Mouse (Mus musculus) NIH3T3 (cell line): Measurements from ENCODE around the gene Pfn3.

Source experiments
- DNase-seq: peaks from one replicate; pipeline ENCODE4 v3.0.0-alpha.2; 2012; ENCODE audit warnings: low read depth

Gene Pfn3

GRCm38 (mm10) chr13:55398088-55398487, 16.9 kb downstream of the Pfn3 start, which contains the start of gene Slc34a1:
Slc34a1 (plus strand) TSS chr13:55398187.
- DNase-seq = no peak

GRCm38 (mm10) chr13:55392933-55393332, 22.1 kb downstream of the Pfn3 start:
- DNase-seq = peak; percentile 18

DNA sequence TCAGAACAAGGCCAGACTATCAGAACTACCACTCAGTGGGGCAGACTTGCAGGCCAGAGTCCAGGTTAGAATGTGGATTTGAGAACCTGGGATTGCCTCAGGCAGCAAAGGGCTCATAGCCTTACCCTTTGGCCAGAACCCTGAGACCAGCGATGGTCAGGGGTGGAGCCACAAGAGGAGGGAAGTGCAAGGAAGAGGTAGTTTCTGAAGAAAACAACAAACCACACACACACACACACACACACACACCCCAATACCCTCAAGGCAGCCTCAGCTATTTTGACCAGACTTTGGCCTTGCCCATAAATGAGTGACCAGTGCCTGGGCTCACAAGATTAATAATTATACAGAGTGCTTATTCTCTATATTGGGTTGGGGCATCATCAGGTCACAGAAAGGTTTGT, 23.4 kb downstream of the Pfn3 start:
- no peak for DNase-seq

GRCm38 (mm10) chr13:55390644-55391043, 24.4 kb downstream of the Pfn3 start:
- no peak for DNase-seq

GRCm38 (mm10) chr13:55381790-55382189, 33.2 kb downstream of the Pfn3 start:
- no peak for DNase-seq

GRCm38 (mm10) chr13:55378907-55379580, 36.0 kb downstream of the Pfn3 start:
- DNase-seq = no peak

- DNase-seq = no peak
Observed at GRCm38 (mm10) chr13:55375877-55376276, 39.2 kb downstream of the Pfn3 start.

- DNase-seq = no peak
Observed at GRCm38 (mm10) chr13:55374206-55374924, 40.7 kb downstream of the Pfn3 start.

DNA sequence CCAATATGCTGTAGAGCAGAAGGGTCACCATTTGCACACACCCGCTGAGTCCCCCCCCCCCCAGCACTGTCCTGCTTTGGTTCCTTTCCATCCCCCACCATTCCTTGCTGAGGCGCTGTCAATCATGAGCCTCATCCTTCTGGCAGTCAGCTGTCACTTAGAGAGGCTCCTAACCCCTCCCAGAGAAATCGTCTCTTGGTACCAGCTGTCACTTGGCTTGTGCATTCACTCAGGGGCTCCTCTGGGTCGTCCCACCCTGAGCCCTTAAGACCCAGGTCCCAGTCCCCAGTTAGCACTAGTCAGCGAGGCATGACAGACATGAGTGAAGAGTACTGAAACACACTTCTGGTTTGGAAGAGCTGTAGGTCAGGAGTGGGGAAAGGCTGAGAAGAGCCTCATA, 43.3 kb downstream of the Pfn3 start:
- no peak for DNase-seq

GRCm38 (mm10) chr13:55371007-55371681, 43.9 kb downstream of the Pfn3 start:
- no peak for DNase-seq

DNA sequence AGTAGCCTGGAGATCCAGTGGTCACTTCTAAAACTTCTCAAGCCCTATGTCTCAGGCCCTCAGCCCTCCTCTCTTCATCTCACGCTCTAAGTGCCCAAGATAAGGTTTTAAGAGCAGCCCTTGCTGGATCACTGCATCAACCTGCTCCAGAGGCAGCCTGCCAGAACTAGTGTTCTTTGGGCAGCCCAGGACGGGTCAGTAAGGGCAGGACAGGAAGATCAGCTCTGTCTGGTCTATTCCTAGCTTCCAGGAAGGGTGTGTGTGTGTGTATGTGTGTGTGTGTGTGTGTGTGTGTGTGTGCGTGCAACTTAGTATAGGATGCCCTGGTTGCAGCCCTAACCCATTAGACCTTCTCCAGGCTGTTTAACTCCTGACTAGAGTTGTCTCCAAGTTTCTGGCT, 44.8 kb downstream of the Pfn3 start:
- DNase-seq = no peak

DNA sequence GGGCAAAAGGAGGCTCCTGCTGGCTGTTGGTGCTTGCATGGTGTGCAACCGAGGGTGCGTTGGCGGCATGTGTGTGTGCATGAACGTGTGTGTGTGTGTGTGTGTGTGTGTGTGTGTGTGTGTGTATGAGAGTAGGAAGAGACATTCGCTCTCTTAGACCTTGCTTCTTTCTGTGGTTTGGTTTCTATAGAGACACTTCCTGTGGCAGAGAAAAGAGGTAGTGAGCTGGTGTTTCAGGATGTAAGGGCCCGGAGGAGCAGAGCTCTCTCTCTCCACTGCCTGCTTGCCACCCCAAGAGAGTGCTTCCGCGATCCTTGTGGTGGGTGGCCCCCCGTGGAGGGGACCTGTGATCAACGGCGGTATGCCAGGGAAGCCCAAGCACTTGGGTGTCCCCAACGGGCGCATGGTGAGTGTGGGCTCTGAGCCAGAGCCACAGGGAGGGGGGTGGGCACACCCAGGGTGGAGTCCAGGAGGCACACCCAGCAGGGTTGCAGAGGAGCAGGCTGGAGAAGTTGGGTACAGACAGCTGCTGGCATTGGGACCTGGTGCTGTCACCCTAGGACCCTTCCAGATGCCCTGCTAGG, 45.4 kb downstream of the Pfn3 start, which contains the start of gene Rgs14:
Gene Rgs14 (plus strand): TSS at position 202 of the 584 bp plus-strand sequence.
- DNase-seq = no peak

- DNase-seq = no peak
Observed at GRCm38 (mm10) chr13:55368401-55368800, 46.6 kb downstream of the Pfn3 start.
